Mouse (Mus musculus) heart, adult 2 months (tissue): ENCODE data around the gene Mx1. TPM values are rescaled to one million over a fixed set of nuclear protein-coding genes. Genes with fewer than 3 reads are reported as not detected.

ENCODE experiments used
- DNase-seq, 2 experiments: peaks; one replicate each; pipeline ENCODE4 v3.0.0; 2021
- H3K27ac ChIP-seq: fragments of 200-600 bp; 2 replicates; pipeline ENCODE4 v1.8.1; 2022
- H3K27me3 ChIP-seq: fragments of 200-500 bp; 2 replicates; pipeline ENCODE4 v1.6.1; 2012; ENCODE audit warnings: mild to moderate bottlenecking, low read length, inconsistent platforms, mixed read lengths; ENCODE audit not compliant: control insufficient read depth, insufficient read depth
- H3K36me3 ChIP-seq: fragments of 200-500 bp; 2 replicates; pipeline ENCODE4 v1.6.1; 2012; ENCODE audit warnings: low read length, inconsistent platforms; ENCODE audit not compliant: control insufficient read depth, insufficient read depth
- H3K4me1 ChIP-seq: fragments of 200-500 bp; 2 replicates; pipeline ENCODE4 v1.6.1; 2011; ENCODE audit warnings: low read length; ENCODE audit not compliant: control insufficient read depth, insufficient read depth
- H3K4me3 ChIP-seq: fragments of 200-600 bp; 2 replicates; pipeline ENCODE4 v1.8.1; 2022
- H3K79me2 ChIP-seq: fragments of 200-500 bp; replicated peaks from 2 replicates; pipeline ENCODE4 v1.6.1; 2012; ENCODE audit warnings: mild to moderate bottlenecking, inconsistent platforms, low read length, moderate library complexity, mixed read lengths; ENCODE audit not compliant: control insufficient read depth, insufficient read depth
- H3K9ac ChIP-seq: fragments of 200-500 bp; 2 replicates; pipeline ENCODE4 v1.6.1; 2012; ENCODE audit warnings: low read depth, mild to moderate bottlenecking, control low read depth, inconsistent platforms, low read length, mixed read lengths
- CTCF ChIP-seq: fragments of 200-600 bp; IDR thresholded peaks from 2 replicates; pipeline ENCODE4 v1.8.1; 2022; ENCODE audit warnings: antibody characterized with exemption, mild to moderate bottlenecking, moderate library complexity
- EP300 ChIP-seq: fragments of 200-500 bp; IDR thresholded peaks from 2 replicates; pipeline ENCODE4 v1.6.1; 2011; ENCODE audit warnings: low read depth, low read length, control low read depth; ENCODE audit not compliant: insufficient read depth
- POLR2A ChIP-seq: fragments of 200-500 bp; IDR thresholded peaks from 2 replicates; pipeline ENCODE4 v1.6.1; 2011; ENCODE audit warnings: mild to moderate bottlenecking, low read depth, low read length, control low read depth; ENCODE audit not compliant: insufficient read depth
- WGBS: fragments of 180-500 bp; shearing (Covaris S2); methylation state at CpG from one replicate; pipeline ENCODE4 v1.1.7; 2018; 5-methylcytosine and 5-hydroxymethylcytosine counted together
- intact Hi-C: fragments of 180-260 bp; cut with DNase I; formaldehyde crosslinking; loops from one replicate; pipeline ENCODE4 v1.15.1; 2025
- polyA plus RNA-seq: library from polyadenylated mRNA; depleted of rRNA; stranded (reverse); fragments of >200 nt; gene quantifications from 2 replicates; pipeline ENCODE4 v1.2.3, GENCODE M21; 2012; rRNA removed
- total RNA-seq, 2 experiments: library from RNA; stranded (reverse); gene quantifications; 2 replicates each; pipeline ENCODE4 v1.2.3; 2021

Gene Mx1
- total and polyA plus RNA-seq, 3 experiments = 0.59 to 2.1 (median 1.7) TPM

GRCm38 (mm10) chr16:97402213-97402785 is 60.4 kb downstream of the Mx1 start:
- Histone ChIP-seq H3K27ac (no peak overlapping the region), H3K79me2 (no peaks in the 10 kb centered on the region), H3K9ac (no peak overlapping the region), H3K4me1 (peaks cover 1% of the 10 kb centered on the region; the same call in 1 of the 2 replicates), H3K36me3 (no peaks in the 10 kb centered on the region), H3K4me3 (no peak overlapping the region), H3K27me3 (no peaks in the 10 kb centered on the region)
- intact Hi-C loops = no loop called here
- WGBS = 52% methylated on average over 4 of the region's 4 CpGs
- TF ChIP-seq CTCF (no peak), POLR2A (no peak), EP300 (no peak)
- no peak for DNase-seq

- Histone ChIP-seq H3K79me2 (no peaks in the 10 kb centered on the region), H3K36me3 (no peaks in the 10 kb centered on the region), H3K4me1 (peaks cover 1% of the 10 kb centered on the region; the same call in 1 of the 2 replicates), H3K27ac (no peak overlapping the region), H3K27me3 (no peaks in the 10 kb centered on the region), H3K4me3 (no peak overlapping the region), H3K9ac (no peak overlapping the region)
- TF ChIP-seq POLR2A (no peak), EP300 (no peak), CTCF (no peak)
- DNase-seq = no peak
- intact Hi-C loops = no loop called here
Observed at GRCm38 (mm10) chr16:97401741-97402140, 61.0 kb downstream of the Mx1 start.

- no peaks in the 10 kb centered on the region for H3K27me3 ChIP-seq
- DNase-seq = no peak
- no peaks in the 10 kb centered on the region for H3K79me2 ChIP-seq
- no peak overlapping the region for H3K4me3 ChIP-seq
- H3K9ac ChIP-seq = no peak overlapping the region
- peaks cover 1% of the 10 kb centered on the region; the same call in 1 of the 2 replicates for H3K4me1 ChIP-seq
- TF ChIP-seq CTCF (no peak), POLR2A (no peak), EP300 (no peak)
- intact Hi-C loops = no loop called here
- no peaks in the 10 kb centered on the region for H3K36me3 ChIP-seq
- 93% methylated on average over 4 of the region's 4 CpGs for WGBS
- no peak overlapping the region for H3K27ac ChIP-seq
Observed at GRCm38 (mm10) chr16:97399991-97400390, 62.7 kb downstream of the Mx1 start.

DNA sequence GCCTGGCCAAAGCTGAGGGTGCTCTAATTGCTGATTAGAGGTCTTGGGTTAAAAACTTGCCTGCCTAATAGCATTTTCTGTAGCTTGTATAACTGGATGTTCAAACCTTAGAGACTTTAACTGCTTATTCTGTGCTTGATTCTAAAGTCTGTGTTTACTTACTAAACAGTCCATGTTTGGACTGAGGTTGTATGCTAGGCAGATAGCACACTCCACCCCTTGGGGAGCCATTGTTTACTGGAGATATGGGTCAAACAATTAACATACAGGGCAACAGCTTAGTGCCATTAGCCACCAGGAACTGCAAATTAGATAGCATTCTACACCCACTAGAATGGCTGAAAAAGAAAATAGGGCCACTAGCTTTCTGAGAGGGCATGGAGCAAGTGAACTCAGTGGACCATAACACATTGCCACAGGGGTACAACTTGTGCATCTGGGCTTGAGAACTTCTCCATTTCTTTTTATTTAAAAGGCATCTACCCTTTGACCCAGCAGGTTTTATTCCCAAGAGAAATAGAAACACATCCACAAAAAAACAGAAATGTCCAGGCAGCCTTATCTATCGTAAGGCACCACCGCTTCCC is 64.7 kb downstream of the Mx1 start:
- intact Hi-C loops = no loop called here
- 61% methylated on average over 2 of the region's 2 CpGs for WGBS
- TF ChIP-seq EP300 = no peak
- TF ChIP-seq CTCF = no peak
- TF ChIP-seq POLR2A = no peak
- no peaks in the 10 kb centered on the region for H3K79me2 ChIP-seq
- no peak for DNase-seq
- peaks cover 1% of the 10 kb centered on the region; the same call in 1 of the 2 replicates for H3K4me1 ChIP-seq
- no peaks in the 10 kb centered on the region for H3K27me3 ChIP-seq
- H3K4me3 ChIP-seq = no peak overlapping the region
- H3K9ac ChIP-seq = no peak overlapping the region
- H3K36me3 ChIP-seq = no peaks in the 10 kb centered on the region
- no peak overlapping the region for H3K27ac ChIP-seq

Other genes starting within 250 kb of the Mx1 start
- gene Bace2, start 106.2 kb downstream of the Mx1 start, total RNA-seq = 10 to 100 TPM; 15.8 to 16.9 TPM
- gene Bace2, start 106.2 kb downstream of the Mx1 start, polyA plus RNA-seq = 4.8 and 6.4 TPM in 2 replicates
- not detected for gene Fam3b, start 51.9 kb upstream of the Mx1 start, total RNA-seq
- not detected in 2 replicates for gene Fam3b, start 51.9 kb upstream of the Mx1 start, polyA plus RNA-seq
- gene Tmprss2, start 148.3 kb upstream of the Mx1 start, total RNA-seq = not detected
- 0.03 and 0.96 TPM in 2 replicates for gene Tmprss2, start 148.3 kb upstream of the Mx1 start, polyA plus RNA-seq